Mouse (Mus musculus) embryonic facial prominence, embryonic 15.5 days (tissue): ENCODE results near the gene Krt75. TPM values are rescaled to one million over a fixed set of nuclear protein-coding genes. Genes with fewer than 3 reads are reported as not detected.
A peak's percentile ranks its signal among the peaks of the same experiment; 100 is the strongest.
"Not testable (repeated sequence)": the region's sequence is repeated elsewhere in the genome, so short reads cannot be mapped to it uniquely, and the experiment has no call there.

Experiments used
- ATAC-seq: fragments of 200-750 bp; cut with Nextera tagmentation; 2 replicates; pipeline ENCODE4 v1.8.0; 2017; ENCODE audit warnings: low read depth, moderate TSS enrichment; ENCODE audit not compliant: insufficient number of reproducible peaks, low FRiP score, low TSS enrichment
- H3K27ac ChIP-seq: fragments of 300-500 bp; sonication (generic); replicated peaks from 2 replicates; pipeline ENCODE4 v1.5.1; 2015; ENCODE audit warnings: mild to moderate bottlenecking, inconsistent platforms
- H3K27me3 ChIP-seq: fragments of 300-500 bp; sonication (generic); 2 replicates; pipeline ENCODE4 v1.6.1; 2015; ENCODE audit warnings: inconsistent platforms
- H3K36me3 ChIP-seq: fragments of 300-500 bp; sonication (generic); 2 replicates; pipeline ENCODE4 v1.6.1; 2015; ENCODE audit warnings: mild to moderate bottlenecking, inconsistent platforms
- H3K4me1 ChIP-seq: fragments of 300-500 bp; sonication (generic); 2 replicates; pipeline ENCODE4 v1.6.1; 2015; ENCODE audit warnings: inconsistent platforms
- H3K4me2 ChIP-seq: fragments of 300-500 bp; sonication (generic); replicated peaks from 2 replicates; pipeline ENCODE4 v1.6.1; 2015; ENCODE audit warnings: mild to moderate bottlenecking, inconsistent platforms
- H3K4me3 ChIP-seq: fragments of 300-500 bp; sonication (generic); replicated peaks from 2 replicates; pipeline ENCODE4 v1.5.1; 2015; ENCODE audit warnings: mild to moderate bottlenecking, inconsistent platforms
- H3K9ac ChIP-seq: fragments of 300-500 bp; sonication (generic); 2 replicates; pipeline ENCODE4 v1.6.1; 2015; ENCODE audit warnings: inconsistent platforms
- H3K9me3 ChIP-seq: fragments of 300-500 bp; sonication (generic); replicated peaks from 2 replicates; pipeline ENCODE4 v1.6.1; 2016; ENCODE audit warnings: inconsistent platforms
- WGBS: fragments of 180-500 bp; shearing (Covaris S2); methylation state at CpG from one replicate; pipeline ENCODE4 v1.1.7; 2015; 5-methylcytosine and 5-hydroxymethylcytosine counted together
- polyA plus RNA-seq: library from polyadenylated mRNA; unstranded; fragments of >200 nt; fragmentation: Nextera tagmentation; extraction: Ambion mirVana; gene quantifications from 2 replicates; pipeline ENCODE4 v1.2.1, GENCODE M21; 2015

Krt75 gene
- polyA plus RNA-seq, 1 experiment from 2014 or later, result 8.8 TPM

- no peaks in the 10 kb centered on the region for H3K9me3 ChIP-seq
- 80% methylated on average over 8 of the region's 8 CpGs for WGBS
- no peak overlapping the region for H3K4me3 ChIP-seq
Observed at GRCm38 (mm10) chr15:101552188-101552587, 21.5 kb downstream of the Krt75 start.

GRCm38 (mm10) chr15:101550567-101550966 lies 23.1 kb downstream of the Krt75 start, which contains the start of gene Krt82:
Gene Krt82, minus strand, starts transcription at chr15:101550667.
- H3K36me3 ChIP-seq, result no peaks in the 10 kb centered on the region
- no peaks in the 10 kb centered on the region for H3K27me3 ChIP-seq
- no peak within 1 kb of the TSS for H3K4me3 ChIP-seq
- no peak within 1 kb of the TSS for H3K27ac ChIP-seq
- H3K9me3 ChIP-seq, result no peaks in the 10 kb centered on the region
- WGBS, result 87% methylated on average over 7 of the region's 7 CpGs
- H3K4me2 ChIP-seq, result no peak within 1 kb of the TSS
- H3K9ac ChIP-seq, result no peak within 1 kb of the TSS
- no peak for ATAC-seq
- H3K4me1 ChIP-seq, result peaks cover 13% of the 10 kb centered on the region

More at GRCm38 (mm10) chr15:101552188-101552587, 21.5 kb downstream of the Krt75 start:
- Histone ChIP-seq H3K27ac (no peak overlapping the region), H3K4me2 (no peak overlapping the region), H3K9ac (no peak overlapping the region), H3K4me1 (peaks cover 13% of the 10 kb centered on the region), H3K27me3 (no peaks in the 10 kb centered on the region), H3K36me3 (no peaks in the 10 kb centered on the region)
- no peak for ATAC-seq

- ATAC-seq, result no peak
- Histone ChIP-seq H3K36me3 (no peaks in the 10 kb centered on the region), H3K4me2 (no peak overlapping the region), H3K27me3 (no peaks in the 10 kb centered on the region), H3K9me3 (no peaks in the 10 kb centered on the region), H3K4me3 (no peak overlapping the region), H3K27ac (no peak overlapping the region), H3K4me1 (peaks cover 6% of the 10 kb centered on the region; the same call in 1 of the 2 replicates), H3K9ac (no peak overlapping the region)
- 39% methylated on average over 3 of the region's 3 CpGs for WGBS
Observed at GRCm38 (mm10) chr15:101544478-101544877, 29.2 kb downstream of the Krt75 start.

GRCm38 (mm10) chr15:101542543-101542942 lies 31.2 kb downstream of the Krt75 start:
- ATAC-seq, result no peak
- H3K27me3 ChIP-seq, result no peaks in the 10 kb centered on the region
- 75% methylated on average over 9 of the region's 9 CpGs for WGBS

GRCm38 (mm10) chr15:101538580-101538900 lies 35.2 kb downstream of the Krt75 start:
- H3K9ac ChIP-seq, result no peak overlapping the region
- no peak overlapping the region for H3K4me3 ChIP-seq
- WGBS, result 47% methylated on average over 4 of the region's 4 CpGs
- H3K27ac ChIP-seq, result no peak overlapping the region; the same call in 1 of the 2 replicates
- no peak for ATAC-seq
- no peaks in the 10 kb centered on the region for H3K27me3 ChIP-seq
- no peaks in the 10 kb centered on the region for H3K9me3 ChIP-seq
- no peaks in the 10 kb centered on the region for H3K36me3 ChIP-seq
- H3K4me1 ChIP-seq, result peaks cover 18% of the 10 kb centered on the region
- no peak overlapping the region for H3K4me2 ChIP-seq

More at GRCm38 (mm10) chr15:101542543-101542942, 31.2 kb downstream of the Krt75 start:
- Histone ChIP-seq H3K9ac (no peak overlapping the region), H3K4me1 (peaks cover 13% of the 10 kb centered on the region; the same call in 1 of the 2 replicates), H3K4me3 (no peak overlapping the region), H3K4me2 (no peak overlapping the region), H3K27ac (no peak overlapping the region), H3K9me3 (no peaks in the 10 kb centered on the region), H3K36me3 (no peaks in the 10 kb centered on the region)

GRCm38 (mm10) chr15:101537864-101538579 lies 35.7 kb downstream of the Krt75 start:
- H3K9me3 ChIP-seq, result no peaks in the 10 kb centered on the region
- no peak overlapping the region for H3K4me3 ChIP-seq
- WGBS, result 30% methylated on average over 7 of the region's 7 CpGs
- H3K27ac ChIP-seq, result no peak overlapping the region
- no peaks in the 10 kb centered on the region for H3K27me3 ChIP-seq
- H3K4me2 ChIP-seq, result no peak overlapping the region
- peak; percentile 59; the same call in 1 of the 2 replicates for ATAC-seq
- H3K4me1 ChIP-seq, result peaks cover 18% of the 10 kb centered on the region
- H3K9ac ChIP-seq, result no peak overlapping the region
- H3K36me3 ChIP-seq, result no peaks in the 10 kb centered on the region

- Histone ChIP-seq H3K27ac (peak overlapping the region; percentile 69), H3K9me3 (no peaks in the 10 kb centered on the region), H3K4me2 (no peak overlapping the region), H3K27me3 (no peaks in the 10 kb centered on the region), H3K4me1 (peaks cover 18% of the 10 kb centered on the region), H3K4me3 (no peak overlapping the region), H3K9ac (no peak overlapping the region), H3K36me3 (no peaks in the 10 kb centered on the region)
- WGBS, result 39% methylated on average over 9 of the region's 9 CpGs
- ATAC-seq, result no peak
Observed at GRCm38 (mm10) chr15:101536054-101536850, 37.5 kb downstream of the Krt75 start.

GRCm38 (mm10) chr15:101532720-101533119 lies 41.0 kb downstream of the Krt75 start, which contains the start of gene Krt84:
Gene Krt84, minus strand, starts transcription at chr15:101532820.
- H3K4me2 ChIP-seq, result no peak within 1 kb of the TSS
- peaks cover 10% of the 10 kb centered on the region for H3K4me1 ChIP-seq
- ATAC-seq, result no peak
- WGBS, result 83% methylated on average over 7 of the region's 7 CpGs
- no peaks in the 10 kb centered on the region for H3K9me3 ChIP-seq
- no peaks in the 10 kb centered on the region for H3K27me3 ChIP-seq
- H3K9ac ChIP-seq, result no peak within 1 kb of the TSS
- no peak within 1 kb of the TSS for H3K27ac ChIP-seq
- H3K36me3 ChIP-seq, result no peaks in the 10 kb centered on the region
- H3K4me3 ChIP-seq, result no peak within 1 kb of the TSS

GRCm38 (mm10) chr15:101522556-101523232 lies 51.0 kb downstream of the Krt75 start:
- Histone ChIP-seq H3K4me3 (no peak overlapping the region), H3K9ac (no peak overlapping the region), H3K4me2 (no peak overlapping the region), H3K36me3 (no peaks in the 10 kb centered on the region), H3K4me1 (no peaks in the 10 kb centered on the region), H3K27ac (no peak overlapping the region), H3K9me3 (no peaks in the 10 kb centered on the region), H3K27me3 (0 out of 2 replicates have a peak, but pooled peaks cover 2% of the 10 kb centered on the region)
- ATAC-seq, result no peak
- 55% methylated on average over 4 of the region's 4 CpGs for WGBS

GRCm38 (mm10) chr15:101519792-101520191 lies 53.9 kb downstream of the Krt75 start:
- WGBS, result 12% methylated on average over 2 of the region's 2 CpGs
- no peak overlapping the region for H3K27ac ChIP-seq
- H3K4me1 ChIP-seq, result no peaks in the 10 kb centered on the region
- no peak overlapping the region for H3K4me2 ChIP-seq
- no peaks in the 10 kb centered on the region for H3K36me3 ChIP-seq
- H3K4me3 ChIP-seq, result no peak overlapping the region
- no peak overlapping the region for H3K9ac ChIP-seq
- H3K27me3 ChIP-seq, result 0 out of 2 replicates have a peak, but pooled peaks cover 2% of the 10 kb centered on the region
- no peak for ATAC-seq
- H3K9me3 ChIP-seq, result no peaks in the 10 kb centered on the region

- H3K9me3 ChIP-seq, H3K27me3 ChIP-seq, H3K4me3 ChIP-seq, H3K9ac ChIP-seq, H3K4me1 ChIP-seq, H3K4me2 ChIP-seq, ATAC-seq, H3K36me3 ChIP-seq, H3K27ac ChIP-seq: not testable (repeated sequence)
- WGBS, result 76% methylated on average over 2 of the region's 2 CpGs
Observed at GRCm38 (mm10) chr15:101517161-101517560, 56.5 kb downstream of the Krt75 start, which contains the start of gene Gm49425. Gene Gm49425, minus strand, starts transcription at chr15:101517261.
